Mouse (Mus musculus) ovary, postnatal 36 days (tissue): ENCODE measurements at regions not wholly inside any gene's neighbourhood (a gene's known extent, or its start where the extent isn't known, plus 50 kb on each side); places are given as distances from the start of the nearest gene placed in this dataset.
"Not testable (repeated sequence)": the region's sequence is repeated elsewhere in the genome, so short reads cannot be mapped to it uniquely, and the experiment has no call there.

Experiments
- DNase-seq: peaks from one replicate; pipeline ENCODE4 v3.0.0; 2022; ENCODE audit warnings: low spot score, mixed read lengths

- DNase-seq = no peak
Measured at GRCm38 (mm10) chr17:48672749-48673148, 218.0 kb downstream of the Unc5cl start.

- DNase-seq = no peak
Measured at GRCm38 (mm10) chr17:48678216-48678832, 223.6 kb downstream of the Unc5cl start.

- DNase-seq = no peak
Measured at GRCm38 (mm10) chr17:48680331-48680730, 225.6 kb downstream of the Unc5cl start.

- no peak for DNase-seq
Measured at GRCm38 (mm10) chr17:48688944-48689343, 234.2 kb downstream of the Unc5cl start.

GRCm38 (mm10) chr17:48698456-48698855 lies 233.7 kb upstream of the Lrfn2 start:
- no peak for DNase-seq

- no peak for DNase-seq
Measured at GRCm38 (mm10) chr17:48700591-48700990, 231.6 kb upstream of the Lrfn2 start.

- DNase-seq = no peak
Measured at GRCm38 (mm10) chr17:48720506-48720905, 211.7 kb upstream of the Lrfn2 start.

- DNase-seq = no peak
Measured at GRCm38 (mm10) chr17:48723286-48723685, 208.9 kb upstream of the Lrfn2 start.

GRCm38 (mm10) chr17:48724513-48725112 lies 207.6 kb upstream of the Lrfn2 start:
- no peak for DNase-seq

GRCm38 (mm10) chr17:48726460-48726859 lies 205.7 kb upstream of the Lrfn2 start:
- DNase-seq = no peak

GRCm38 (mm10) chr17:48733801-48734200 lies 198.4 kb upstream of the Lrfn2 start:
- no peak for DNase-seq

- not testable (repeated sequence) for DNase-seq
Measured at GRCm38 (mm10) chr17:48737181-48737580, 195.0 kb upstream of the Lrfn2 start.

GRCm38 (mm10) chr17:48738708-48739107 lies 193.5 kb upstream of the Lrfn2 start:
- no peak for DNase-seq

- DNase-seq = no peak
Measured at GRCm38 (mm10) chr17:48742769-48743405, 189.3 kb upstream of the Lrfn2 start.

GRCm38 (mm10) chr17:48770099-48770498 lies 162.1 kb upstream of the Lrfn2 start:
- DNase-seq = no peak

GRCm38 (mm10) chr17:48771721-48772320 lies 160.4 kb upstream of the Lrfn2 start:
- no peak for DNase-seq

GRCm38 (mm10) chr17:48774172-48774890 lies 157.8 kb upstream of the Lrfn2 start:
- DNase-seq = no peak

GRCm38 (mm10) chr17:48775479-48775878 lies 156.7 kb upstream of the Lrfn2 start:
- DNase-seq = no peak

GRCm38 (mm10) chr17:48776502-48776902 lies 155.7 kb upstream of the Lrfn2 start:
- DNase-seq = no peak

- no peak for DNase-seq
Measured at GRCm38 (mm10) chr17:48780217-48780616, 152.0 kb upstream of the Lrfn2 start.

GRCm38 (mm10) chr17:48784417-48784816 lies 147.8 kb upstream of the Lrfn2 start:
- no peak for DNase-seq

- DNase-seq = no peak
Measured at GRCm38 (mm10) chr17:48786501-48786900, 145.7 kb upstream of the Lrfn2 start.
